Mouse (Mus musculus) left cerebral cortex, postnatal 25 days (tissue): Measurements from ENCODE around the gene Hyal3. TPM values are rescaled to one million over a fixed set of nuclear protein-coding genes. Genes with fewer than 3 reads are reported as not detected.

Experiments
- DNase-seq, 2 experiments: peaks; one replicate each; pipeline ENCODE4 v3.0.0; 2022; ENCODE audit warnings: low spot score in 2 of 2, mixed read lengths in 1 of 2
- intact Hi-C: fragments of 180-260 bp; cut with DNase I; formaldehyde crosslinking; loops from one replicate; pipeline ENCODE4 v1.15.1; 2025
- total RNA-seq, 2 experiments: library from RNA; stranded (reverse); gene quantifications; 2 replicates each; pipeline ENCODE4 v1.2.3; 2021

Gene Hyal3
- total RNA-seq, 2 experiments from 2014 or later = 0.96 to 1.1 TPM

DNA sequence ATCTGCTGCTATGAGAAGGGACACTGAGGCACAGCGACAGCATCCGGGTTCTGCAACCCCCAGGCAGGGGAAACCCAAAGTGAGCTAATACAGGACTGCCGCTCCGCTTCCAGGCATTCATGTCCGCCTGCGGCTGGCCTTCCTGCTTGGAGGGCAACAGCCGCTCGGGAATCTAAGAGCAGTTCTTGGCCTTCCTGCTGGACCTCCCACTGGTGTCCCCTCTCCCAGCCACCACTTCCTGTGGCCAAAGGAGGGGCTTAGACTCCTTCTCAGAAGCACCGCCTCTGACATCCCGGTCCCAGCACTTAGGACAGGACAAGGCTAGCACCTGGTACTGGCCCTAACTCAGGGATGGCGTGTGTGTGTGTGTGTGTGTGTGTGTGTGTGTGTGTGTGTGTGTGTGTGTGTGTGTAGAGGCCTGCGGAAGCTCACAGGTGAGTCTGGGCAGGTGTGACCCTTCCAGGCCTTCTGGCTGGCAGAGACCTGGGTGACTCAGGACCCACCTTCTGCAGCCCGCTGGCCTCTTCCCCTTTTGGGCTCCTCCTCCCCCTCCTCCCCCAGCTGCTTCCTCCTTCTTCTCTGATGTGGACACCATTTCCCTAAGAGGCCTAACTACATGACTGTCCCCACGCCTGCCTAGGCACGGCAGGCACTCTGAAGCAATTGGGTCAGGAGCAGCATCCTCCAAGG is 48.2 kb downstream of the Hyal3 start:
- intact Hi-C loops = no loop called here

DNA sequence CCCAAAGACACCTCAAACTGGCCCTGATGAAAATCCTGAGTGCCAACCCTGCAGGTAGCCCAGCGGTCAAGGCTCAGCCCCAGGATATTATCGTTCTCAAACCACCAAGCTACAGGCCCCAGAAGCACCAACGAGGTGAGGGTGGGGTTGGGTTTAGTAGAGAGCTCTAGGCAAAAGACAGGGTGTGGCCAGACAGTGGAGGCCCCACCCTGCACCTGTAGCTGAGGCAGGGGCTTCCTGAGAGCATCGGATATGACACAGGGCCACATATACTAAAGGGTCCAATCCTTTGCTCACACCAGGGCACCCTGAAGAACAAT is 48.8 kb downstream of the Hyal3 start:
- DNase-seq = no peak
- intact Hi-C loops = no loop called here

More for the DNA sequence above, 48.2 kb downstream of the Hyal3 start:
- DNase-seq = no peak

DNA sequence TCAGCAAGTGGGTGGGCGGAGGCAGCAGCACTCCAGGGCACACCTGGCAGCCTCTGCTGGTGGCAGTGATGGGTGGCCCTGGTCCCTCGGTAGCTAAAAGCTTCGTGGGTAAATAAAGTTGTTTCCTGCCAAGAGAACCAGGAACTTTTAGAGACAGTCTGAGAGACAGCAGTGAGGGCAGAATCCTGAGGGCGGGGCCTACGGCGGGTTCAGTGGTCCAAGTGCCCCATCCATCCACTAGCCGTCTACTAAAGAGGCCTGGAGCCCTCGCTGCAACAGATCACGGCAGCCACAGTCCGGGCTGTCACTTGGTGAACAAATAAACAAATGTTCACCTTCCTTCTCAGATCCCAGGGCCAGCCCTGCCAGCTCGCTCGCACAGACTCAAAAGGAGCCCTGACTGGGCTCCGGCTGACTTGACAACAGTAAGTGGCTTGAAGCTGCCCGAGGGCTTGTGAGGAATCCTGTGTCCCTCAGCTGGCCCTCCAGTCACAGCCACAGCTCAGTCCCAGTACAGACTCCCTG is 49.3 kb downstream of the Hyal3 start:
- DNase-seq = peak in 1 of 2 experiments; percentile 48
- intact Hi-C loops = no loop called here

- peak in 1 of 2 experiments; percentile 57 for DNase-seq
- intact Hi-C loops = no loop called here
These were observed 50.0 kb downstream of the Hyal3 start for GRCm38 (mm10) chr9:107630576-107630975.

DNA sequence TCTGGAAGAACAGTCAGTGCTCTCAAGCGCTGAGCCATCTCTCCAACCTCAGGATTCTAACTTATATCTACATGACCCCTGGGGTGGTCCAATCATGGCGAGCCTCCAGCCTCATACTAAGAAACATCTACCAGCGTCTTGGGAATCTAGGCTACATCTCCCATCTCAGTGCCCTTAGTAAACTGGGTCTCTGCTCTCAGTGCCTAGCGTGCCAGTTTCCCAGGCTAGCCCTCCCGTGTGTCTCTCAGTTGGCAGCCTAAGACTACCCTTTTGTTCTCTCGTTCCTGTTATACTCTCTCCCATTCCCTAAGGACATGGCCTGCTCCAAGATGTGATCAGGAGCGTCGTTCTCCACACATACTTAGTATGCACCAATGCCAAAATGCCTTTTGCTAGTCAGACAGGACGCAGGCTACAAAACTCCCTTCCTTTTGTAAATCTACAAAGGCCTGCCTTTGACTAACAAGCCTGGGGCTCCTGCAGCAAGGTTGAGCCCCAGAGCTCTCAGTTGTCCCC is 50.8 kb downstream of the Hyal3 start:
- DNase-seq = no peak
- intact Hi-C loops = no loop called here

GRCm38 (mm10) chr9:107631861-107632260 is 51.2 kb downstream of the Hyal3 start:
- DNase-seq = no peak
- intact Hi-C loops = no loop called here

DNA sequence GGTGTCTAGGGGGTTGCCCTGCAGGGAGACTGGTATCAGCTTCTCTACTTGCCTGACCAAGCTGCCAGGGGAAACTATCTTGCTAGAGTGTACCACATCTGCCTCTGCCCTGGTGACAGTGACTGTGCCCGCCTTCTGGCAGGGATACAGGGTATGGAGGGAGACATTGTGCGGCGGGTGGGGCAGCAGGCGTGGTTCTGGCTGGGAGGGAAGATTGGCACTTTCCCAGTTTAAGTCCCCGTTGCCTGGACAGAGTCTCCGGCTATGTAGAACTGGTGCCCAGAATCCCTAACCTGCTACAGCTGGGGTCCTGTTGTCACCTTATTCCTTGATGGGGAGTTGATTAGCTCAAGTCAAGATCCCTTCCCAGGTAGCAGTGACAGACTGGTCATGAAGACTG is 51.9 kb downstream of the Hyal3 start:
- intact Hi-C loops = no loop called here
- no peak for DNase-seq

- intact Hi-C loops = no loop called here
- peak; percentile 82 to 84 for DNase-seq
These were observed 52.6 kb downstream of the Hyal3 start for GRCm38 (mm10) chr9:107633091-107633660.

GRCm38 (mm10) chr9:107633661-107634405 is 53.2 kb downstream of the Hyal3 start:
- intact Hi-C loops = no loop called here
- DNase-seq = no peak

DNA sequence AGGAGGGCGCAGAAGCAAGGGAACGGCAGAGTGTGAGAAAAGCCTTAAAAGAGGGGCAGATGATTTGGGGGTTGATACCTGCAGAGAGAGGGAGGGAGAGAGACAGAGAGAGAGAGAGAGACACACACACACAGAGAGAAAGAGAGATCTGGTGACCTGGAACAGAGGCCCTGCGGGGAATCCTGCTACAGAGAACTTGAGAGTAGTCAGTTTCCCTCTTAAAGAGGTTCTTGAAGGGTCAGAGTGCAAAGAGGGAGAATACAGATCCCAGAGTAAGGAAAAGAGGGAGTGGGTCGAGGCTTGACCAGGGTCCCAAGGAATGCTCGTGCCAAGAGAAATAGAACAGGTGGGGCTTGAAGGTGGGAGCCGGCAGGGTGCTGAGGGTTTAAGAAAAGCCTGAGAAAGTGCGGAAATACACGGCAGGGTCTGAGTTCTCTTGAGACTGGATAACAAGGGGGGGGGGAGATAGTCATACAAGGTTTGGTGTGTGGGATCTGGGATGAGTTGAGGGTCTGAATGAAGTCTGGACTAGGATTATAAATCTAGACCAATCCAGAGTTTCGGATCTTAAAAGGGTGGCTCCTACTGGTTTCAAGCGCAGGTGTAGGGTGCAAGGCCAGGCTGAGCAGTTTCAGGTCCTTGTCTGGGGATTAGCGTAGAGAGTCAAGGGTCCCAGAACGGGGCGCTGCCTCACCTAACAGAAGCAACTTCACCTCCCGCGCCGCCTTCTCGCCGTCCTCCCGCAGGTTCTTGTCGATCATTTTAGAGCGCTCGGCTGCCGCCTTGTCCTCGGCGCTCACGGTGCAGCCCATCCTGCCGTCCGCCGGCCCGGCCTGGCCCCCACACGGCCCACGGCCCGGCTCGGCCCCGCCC is 54.0 kb downstream of the Hyal3 start:
- intact Hi-C loops = no loop called here

DNA sequence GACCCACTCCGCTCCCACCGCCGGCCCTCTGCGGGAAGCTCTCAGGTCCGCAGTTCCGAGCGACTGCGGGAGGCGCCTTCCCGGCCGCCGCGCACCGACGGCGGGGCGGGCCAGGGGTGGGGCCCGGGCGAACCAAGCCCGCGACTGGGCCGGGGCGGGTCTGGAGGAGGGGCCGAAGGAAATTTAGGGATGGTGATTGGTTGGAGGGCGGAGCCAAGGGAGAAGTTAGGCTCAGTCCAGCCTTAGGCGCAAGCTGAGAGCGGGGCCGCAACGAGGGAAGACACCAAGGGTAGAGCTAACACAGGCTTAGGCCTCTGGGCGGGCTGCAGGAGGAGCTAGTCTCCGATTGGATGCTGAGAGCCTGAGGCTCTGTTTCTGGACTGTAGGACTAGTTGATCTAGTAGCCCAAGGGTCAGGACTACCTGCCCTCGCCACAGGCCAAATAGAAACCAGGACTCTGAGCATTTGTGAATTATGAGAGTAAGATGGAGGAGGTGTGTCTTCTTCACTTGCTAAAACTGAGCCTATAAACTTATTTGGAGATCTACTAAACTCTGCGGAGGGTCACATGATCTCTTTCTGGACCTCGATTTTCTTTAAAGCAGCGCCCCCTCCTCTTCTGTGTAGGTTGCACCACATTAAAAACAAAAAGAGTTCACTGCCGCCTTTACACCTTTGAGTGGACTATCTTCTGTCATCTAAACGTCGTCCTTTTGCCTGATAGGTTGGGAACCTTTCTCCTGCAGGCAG is 54.8 kb downstream of the Hyal3 start, which contains the start of gene Gnai2:
Gene Gnai2, minus strand, starts transcription at position 89 of the 750 bp plus-strand sequence.
- intact Hi-C loops = no loop called here
- DNase-seq = peak; percentile 90 to 97

More for the DNA sequence above, 54.0 kb downstream of the Hyal3 start:
- no peak for DNase-seq

Other genes with a start within 250 kb of the Hyal3 start
- 10 to 100 TPM; 17.2 to 18.2 TPM for gene Hemk1, start 242.5 kb upstream of the Hyal3 start, total RNA-seq
- 1 to 10 TPM; 3.7 to 4.0 TPM for gene 6430571L13Rik, start 240.2 kb upstream of the Hyal3 start, total RNA-seq
- gene Cacna2d2, start 181.2 kb upstream of the Hyal3 start, total RNA-seq = 10 to 100 TPM; 25.4 to 40.2 TPM
- 10 to 100 TPM; 33.3 to 36.5 TPM for gene Tmem115, start 46.9 kb upstream of the Hyal3 start, total RNA-seq
- 10 to 100 TPM; 16.2 to 17.4 TPM for gene Cyb561d2, start 38.6 kb upstream of the Hyal3 start, total RNA-seq
- 10 to 100 TPM; 40.4 to 41.7 TPM for gene Nprl2, start 38.6 kb upstream of the Hyal3 start, total RNA-seq
- 1 to 10 TPM; 4.0 to 5.6 TPM for gene Zmynd10, start 33.5 kb upstream of the Hyal3 start, total RNA-seq
- gene Rassf1, start 29.3 kb upstream of the Hyal3 start, total RNA-seq = 10 to 100 TPM; 14.3 to 17.4 TPM
- gene Tusc2, start 17.6 kb upstream of the Hyal3 start, total RNA-seq = 10 to 100 TPM; 86.5 to 94.7 TPM
- gene Hyal2, start 12.9 kb upstream of the Hyal3 start, total RNA-seq = 10 to 100 TPM in 1 of 2 experiments, 1 to 10 TPM in 1; 9.3 to 10.1 TPM
- gene Hyal1, start 3.9 kb upstream of the Hyal3 start, total RNA-seq = 1 to 10 TPM; 5.0 to 7.4 TPM
- 10 to 100 TPM; 10.8 to 11.3 TPM for gene Naa80, start 1.9 kb upstream of the Hyal3 start, total RNA-seq
- 10 to 100 TPM; 11.1 to 13.3 TPM for gene Ifrd2, start 6.8 kb downstream of the Hyal3 start, total RNA-seq
- gene Sema3b, start 28.4 kb downstream of the Hyal3 start, total RNA-seq = 1 to 10 TPM; 3.4 to 3.5 TPM
- 100 to 1,000 TPM; 214 to 221 TPM for gene Gnai2, start 54.5 kb downstream of the Hyal3 start, total RNA-seq
- gene Slc38a3, start 88.7 kb downstream of the Hyal3 start, total RNA-seq = 10 to 100 TPM; 69.9 to 81.4 TPM
- gene Gnat1, start 98.9 kb downstream of the Hyal3 start, total RNA-seq = under 1 TPM; 0.18 to 0.21 TPM
- 10 to 100 TPM; 16.6 to 17.8 TPM for gene Sema3f, start 129.7 kb downstream of the Hyal3 start, total RNA-seq
- gene Rbm5, start 190.2 kb downstream of the Hyal3 start, total RNA-seq = 100 to 1,000 TPM; 122 to 155 TPM